Mouse (Mus musculus) myocyte (in vitro differentiated cells): ENCODE data around the gene Top3b. TPM values are rescaled to one million over a fixed set of nuclear protein-coding genes. Genes with fewer than 3 reads are reported as not detected.
"Not testable (repeated sequence)": the region's sequence is repeated elsewhere in the genome, so short reads cannot be mapped to it uniquely, and the experiment has no call there.

Experiments
- H3K27me3 ChIP-seq: one replicate; pipeline ENCODE4 v1.6.1; 2011; ENCODE audit not compliant: control insufficient read depth, insufficient read depth, insufficient read length
- H3K36me3 ChIP-seq: one replicate; pipeline ENCODE4 v1.6.1; 2011; ENCODE audit not compliant: control insufficient read depth, insufficient read depth
- H3K4me2 ChIP-seq: one replicate; pipeline ENCODE4 v1.6.1; 2011; ENCODE audit warnings: low read depth, control low read depth
- H3K4me3 ChIP-seq: one replicate; pipeline ENCODE4 v1.5.1; 2011; ENCODE audit warnings: mild to moderate bottlenecking, control low read depth, moderate library complexity
- H3K79me2 ChIP-seq: one replicate; pipeline ENCODE4 v1.6.1; 2011; ENCODE audit not compliant: control insufficient read depth, insufficient read depth
- H3ac ChIP-seq: one replicate; pipeline ENCODE4 v1.6.1; 2011; ENCODE audit not compliant: control insufficient read depth, insufficient read length
- CEBPB ChIP-seq: IDR thresholded peaks from 2 replicates; pipeline ENCODE4 v1.6.1; 2011; ENCODE audit warnings: mild to moderate bottlenecking, moderate library complexity; ENCODE audit not compliant: poor library complexity, insufficient read depth, severe bottlenecking
- E2F4 ChIP-seq: IDR thresholded peaks from one replicate; pipeline ENCODE4 v1.6.1; 2011; ENCODE audit warnings: mild to moderate bottlenecking, control low read depth, moderate library complexity; ENCODE audit not compliant: insufficient read depth
- MAX ChIP-seq: IDR thresholded peaks from one replicate; pipeline ENCODE4 v1.6.1; 2011; ENCODE audit warnings: low read depth, mild to moderate bottlenecking, control low read depth
- MYOD1 ChIP-seq, 3 experiments: IDR thresholded peaks; one replicate each; pipeline ENCODE4 v1.6.1; 2011; ENCODE audit warnings: control low read depth in 2 of 3, low read depth in 2 of 3, mild to moderate bottlenecking in 2 of 3, moderate library complexity in 1 of 3; ENCODE audit not compliant: insufficient read length in 2 of 3, control insufficient read depth in 1 of 3
- MYOG ChIP-seq, 3 experiments: IDR thresholded peaks; one replicate each; pipeline ENCODE4 v1.6.1; 2011; ENCODE audit warnings: control low read depth in 2 of 3, low read depth in 2 of 3, mild to moderate bottlenecking in 2 of 3; ENCODE audit not compliant: insufficient read length in 2 of 3, control insufficient read depth in 1 of 3, insufficient read depth in 1 of 3
- POLR2A ChIP-seq: IDR thresholded peaks from one replicate; pipeline ENCODE4 v1.6.1; 2011; ENCODE audit warnings: low read depth, mild to moderate bottlenecking, control low read depth, moderate library complexity; ENCODE audit not compliant: insufficient read length
- POLR2AphosphoS2 ChIP-seq: IDR thresholded peaks from one replicate; pipeline ENCODE4 v1.6.1; 2011; ENCODE audit warnings: low read depth, control low read depth; ENCODE audit not compliant: insufficient read length
- REST ChIP-seq: IDR thresholded peaks from one replicate; pipeline ENCODE4 v1.6.1; 2011; ENCODE audit warnings: mild to moderate bottlenecking, control low read depth, moderate library complexity; ENCODE audit not compliant: insufficient read depth, insufficient read length
- SRF ChIP-seq: IDR thresholded peaks from one replicate; pipeline ENCODE4 v1.6.1; 2011; ENCODE audit warnings: low read depth; ENCODE audit not compliant: control insufficient read depth, insufficient read length
- TCF12 ChIP-seq: IDR thresholded peaks from one replicate; pipeline ENCODE4 v1.6.1; 2011; ENCODE audit warnings: mild to moderate bottlenecking, control low read depth; ENCODE audit not compliant: poor library complexity, insufficient read depth, severe bottlenecking
- TCF3 ChIP-seq: IDR thresholded peaks from one replicate; pipeline ENCODE4 v1.6.1; 2011; ENCODE audit warnings: low read depth, control low read depth; ENCODE audit not compliant: insufficient read length
- USF1 ChIP-seq: IDR thresholded peaks from one replicate; pipeline ENCODE4 v1.6.1; 2011; ENCODE audit warnings: low read depth, mild to moderate bottlenecking, control low read depth, moderate library complexity
- polyA plus RNA-seq: library from polyadenylated mRNA; unstranded; fragments of >200 nt; fragmentation: generic; extraction: Trizol; gene quantifications from one replicate; pipeline ENCODE4 v1.2.1, GENCODE M21; 2012; ENCODE audit warnings: missing spikeins

The Top3b gene
- polyA plus RNA-seq, 1 experiment, result 50.6 TPM

GRCm38 (mm10) chr16:16829671-16830070 is 40.9 kb upstream of the Top3b start:
- TF ChIP-seq REST (no peak), CEBPB (no peak), POLR2AphosphoS2 (no peak), TCF12 (no peak), MAX (no peak), POLR2A (no peak), TCF3 (no peak), USF1 (no peak), MYOG (IDR thresholded peaks at IDR 0.05; ENCODE audit: control insufficient read depth in 1 of 3, insufficient read depth in 1 of 3, insufficient read length in 2 of 3, low read depth in 2 of 3) (no peak), SRF (no peak), MYOD1 (IDR thresholded peaks at IDR 0.05; ENCODE audit: control insufficient read depth in 1 of 3, insufficient read length in 2 of 3, low read depth in 2 of 3) (no peak), E2F4 (no peak)
- no peak overlapping the region for H3K4me3 ChIP-seq

GRCm38 (mm10) chr16:16849196-16849595 is 21.3 kb upstream of the Top3b start:
- Histone ChIP-seq H3K27me3 (no peaks in the 10 kb centered on the region), H3K36me3 (no peaks in the 10 kb centered on the region), H3K4me3 (no peak overlapping the region), H3K79me2 (no peaks in the 10 kb centered on the region), H3ac (no peak overlapping the region), H3K4me2 (no peak overlapping the region)
- TF ChIP-seq TCF12 (no peak), TCF3 (no peak), USF1 (no peak), MYOD1 (IDR thresholded peaks at IDR 0.05; ENCODE audit: control insufficient read depth in 1 of 3, insufficient read length in 2 of 3, low read depth in 2 of 3) (no peak), MAX (no peak), POLR2AphosphoS2 (no peak), POLR2A (no peak), E2F4 (no peak), SRF (no peak), REST (no peak), CEBPB (no peak), MYOG (IDR thresholded peaks at IDR 0.05; ENCODE audit: control insufficient read depth in 1 of 3, insufficient read depth in 1 of 3, insufficient read length in 2 of 3, low read depth in 2 of 3) (no peak)

More at GRCm38 (mm10) chr16:16829671-16830070, 40.9 kb upstream of the Top3b start:
- H3K36me3 ChIP-seq, result no peaks in the 10 kb centered on the region
- H3K4me2 ChIP-seq, result no peak overlapping the region
- H3K27me3 ChIP-seq, result no peaks in the 10 kb centered on the region
- no peak overlapping the region for H3ac ChIP-seq
- no peaks in the 10 kb centered on the region for H3K79me2 ChIP-seq

GRCm38 (mm10) chr16:16852411-16852810 is 18.1 kb upstream of the Top3b start:
- Histone ChIP-seq H3K36me3 (no peaks in the 10 kb centered on the region), H3K4me2 (no peak overlapping the region), H3K4me3 (no peak overlapping the region), H3K27me3 (no peaks in the 10 kb centered on the region), H3ac (no peak overlapping the region), H3K79me2 (no peaks in the 10 kb centered on the region)
- TF ChIP-seq MYOD1 (IDR thresholded peaks at IDR 0.05; ENCODE audit: control insufficient read depth in 1 of 3, insufficient read length in 2 of 3, low read depth in 2 of 3) (no peak), TCF3 (no peak), POLR2AphosphoS2 (no peak), MYOG (IDR thresholded peaks at IDR 0.05; ENCODE audit: control insufficient read depth in 1 of 3, insufficient read depth in 1 of 3, insufficient read length in 2 of 3, low read depth in 2 of 3) (no peak)

- H3K79me2 ChIP-seq, result no peaks in the 10 kb centered on the region
- no peak overlapping the region for H3ac ChIP-seq
- H3K27me3 ChIP-seq, result peaks cover 4% of the 10 kb centered on the region
- no peaks in the 10 kb centered on the region for H3K36me3 ChIP-seq
- no peak overlapping the region for H3K4me3 ChIP-seq
- TF ChIP-seq E2F4 (no peak), SRF (no peak), REST (no peak), MYOD1 (IDR thresholded peaks at IDR 0.05; ENCODE audit: control insufficient read depth in 1 of 3, insufficient read length in 2 of 3, low read depth in 2 of 3) (no peak), POLR2AphosphoS2 (no peak), TCF12 (no peak), MAX (no peak), POLR2A (no peak), TCF3 (no peak), USF1 (no peak), CEBPB (no peak), MYOG (IDR thresholded peaks at IDR 0.05; ENCODE audit: control insufficient read depth in 1 of 3, insufficient read depth in 1 of 3, insufficient read length in 2 of 3, low read depth in 2 of 3) (no peak)
- H3K4me2 ChIP-seq, result no peak overlapping the region
Measured at GRCm38 (mm10) chr16:16854836-16855235, 15.7 kb upstream of the Top3b start.

- Histone ChIP-seq H3K4me3 (no peak overlapping the region), H3ac (no peak overlapping the region), H3K4me2 (no peak overlapping the region), H3K36me3 (no peaks in the 10 kb centered on the region), H3K27me3 (peaks cover 4% of the 10 kb centered on the region), H3K79me2 (no peaks in the 10 kb centered on the region)
- no peak for TF ChIP-seq MYOD1 (IDR thresholded peaks at IDR 0.05; ENCODE audit: control insufficient read depth in 1 of 3, insufficient read length in 2 of 3, low read depth in 2 of 3)
- no peak for TF ChIP-seq POLR2A
Measured at GRCm38 (mm10) chr16:16855541-16855940, 15.0 kb upstream of the Top3b start.

GRCm38 (mm10) chr16:16856054-16856453 is 14.5 kb upstream of the Top3b start:
- not testable (repeated sequence) for H3K27me3 ChIP-seq, H3K79me2 ChIP-seq, H3ac ChIP-seq, H3K4me2 ChIP-seq, H3K4me3 ChIP-seq, H3K36me3 ChIP-seq
